Mouse (Mus musculus): ENCODE results near the gene Cog1. TPM values are rescaled to one million over a fixed set of nuclear protein-coding genes. Genes with fewer than 3 reads are reported as not detected.

The Cog1 gene
- total and polyA plus RNA-seq, 3 experiments: 16.9 to 25.2 (median 18.6) TPM

DNA sequence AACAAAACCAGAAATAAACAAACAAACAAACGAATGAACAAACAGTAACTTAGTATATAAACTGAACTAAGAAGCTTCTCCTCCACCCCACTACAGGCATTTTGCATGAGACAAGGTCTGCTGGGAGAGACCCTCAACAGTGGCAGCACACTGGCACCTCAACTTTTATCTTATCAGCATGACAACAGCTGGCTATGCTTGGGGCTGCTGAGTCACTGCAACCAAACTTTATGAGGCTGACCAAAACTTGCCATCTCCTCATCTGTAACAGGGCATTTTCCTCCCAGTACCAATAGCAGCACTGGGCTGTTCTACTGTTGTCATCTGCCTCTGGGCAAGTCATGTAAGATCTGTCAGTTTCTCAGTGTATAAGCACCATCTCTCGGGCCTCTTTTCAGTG, 32.0 kb downstream of the Cog1 start:
- H3K27ac ChIP-seq: no peak overlapping the region
- DNase-seq: no peak
- intact Hi-C loops (cut with DNase I): loop anchor here (10.0 kb wide), 1 partner anchor 984 kb away; the partner anchor contains the start of gene Rpl38

GRCm38 (mm10) chr11:113681979-113682378, 33.0 kb downstream of the Cog1 start:
- DNase-seq: no peak
- Histone ChIP-seq H3K4me1 (ENCODE audit: control insufficient read depth, insufficient read depth, low read length) (peaks cover 8% of the 10 kb centered on the region; the same call in 1 of the 2 replicates), H3K27me3 (ENCODE audit: control insufficient read depth, insufficient read depth, low read length) (no peaks in the 10 kb centered on the region), H3K27ac (no peak overlapping the region; the same call in 1 of the 2 replicates), H3K36me3 (ENCODE audit: control insufficient read depth, insufficient read depth, low read length) (no peaks in the 10 kb centered on the region), H3K9ac (ENCODE audit: low read depth, low read length) (no peak overlapping the region), H3K79me2 (replicated peaks; ENCODE audit: control insufficient read depth, insufficient read depth, low read length) (peaks cover 9% of the 10 kb centered on the region), H3K4me3 (no peak overlapping the region)
- intact Hi-C loops (cut with DNase I): loop anchor here (10.0 kb wide), 1 partner anchor 983 kb away; the partner anchor contains the start of gene Rpl38
- TF ChIP-seq POLR2A (IDR thresholded peaks at IDR 0.05; ENCODE audit: insufficient read depth, low read depth, low read length) (no peak), CTCF (IDR thresholded peaks at IDR 0.05) (no peak), EP300 (IDR thresholded peaks at IDR 0.05; ENCODE audit: insufficient read depth, low read depth, low read length) (no peak)

More for the DNA sequence above, 32.0 kb downstream of the Cog1 start:
- Histone ChIP-seq H3K4me1 (ENCODE audit: control insufficient read depth, insufficient read depth, low read length) (peaks cover 8% of the 10 kb centered on the region; the same call in 1 of the 2 replicates), H3K9ac (ENCODE audit: low read depth, low read length) (no peak overlapping the region), H3K79me2 (replicated peaks; ENCODE audit: control insufficient read depth, insufficient read depth, low read length) (peaks cover 9% of the 10 kb centered on the region), H3K27me3 (ENCODE audit: control insufficient read depth, insufficient read depth, low read length) (no peaks in the 10 kb centered on the region), H3K4me3 (no peak overlapping the region), H3K36me3 (ENCODE audit: control insufficient read depth, insufficient read depth, low read length) (no peaks in the 10 kb centered on the region)
- TF ChIP-seq CTCF (IDR thresholded peaks at IDR 0.05) (no peak), EP300 (IDR thresholded peaks at IDR 0.05; ENCODE audit: insufficient read depth, low read depth, low read length) (no peak), POLR2A (IDR thresholded peaks at IDR 0.05; ENCODE audit: insufficient read depth, low read depth, low read length) (no peak)
- 72% methylated on average over 2 of the region's 2 CpGs for WGBS

DNA sequence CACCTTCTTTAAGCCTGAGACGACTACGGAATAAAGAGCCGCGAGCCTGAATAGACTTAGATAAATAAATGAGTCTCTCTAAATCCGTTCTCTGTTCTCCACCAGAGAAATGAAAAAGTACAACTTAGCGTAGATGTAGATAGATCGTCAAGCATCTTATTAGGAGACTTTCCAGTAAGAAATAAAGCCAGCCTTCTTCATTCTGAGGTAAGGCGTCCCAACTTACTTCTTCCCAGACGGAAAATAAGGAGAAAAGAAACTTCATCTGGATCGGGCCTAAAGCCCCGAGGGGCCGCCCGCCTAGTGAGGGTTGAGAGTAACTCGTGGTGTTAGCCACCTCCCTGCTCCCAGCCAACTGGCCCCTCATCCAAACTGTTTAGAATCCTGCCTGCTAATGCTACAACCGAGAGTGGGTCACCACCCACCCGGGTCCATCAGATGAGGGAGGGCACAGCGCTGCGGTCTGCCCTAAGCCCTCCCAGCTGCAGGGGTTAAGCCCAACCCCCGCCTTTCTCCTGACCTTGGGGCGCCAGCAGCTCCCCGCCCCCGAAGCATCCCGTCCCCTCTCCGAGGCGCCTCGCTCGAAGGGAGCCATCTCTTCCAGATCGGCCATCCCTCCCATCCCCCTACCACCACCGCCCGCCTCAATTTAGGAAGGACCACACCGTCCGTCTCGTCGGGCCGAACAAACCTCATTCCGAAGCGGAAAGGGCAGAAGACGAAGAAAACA, 34.1 kb downstream of the Cog1 start:
- Histone ChIP-seq H3K36me3 (ENCODE audit: control insufficient read depth, insufficient read depth, low read length) (no peaks in the 10 kb centered on the region), H3K27ac (peak overlapping the region; percentile 95), H3K9ac (ENCODE audit: low read depth, low read length) (peak overlapping the region; percentile 99), H3K4me3 (peak overlapping the region; percentile 93), H3K4me1 (ENCODE audit: control insufficient read depth, insufficient read depth, low read length) (peaks cover 5% of the 10 kb centered on the region; the same call in 1 of the 2 replicates), H3K27me3 (ENCODE audit: control insufficient read depth, insufficient read depth, low read length) (no peaks in the 10 kb centered on the region), H3K79me2 (replicated peaks; ENCODE audit: control insufficient read depth, insufficient read depth, low read length) (peaks cover 6% of the 10 kb centered on the region)
- 2% methylated on average over 38 of the region's 38 CpGs for WGBS
- intact Hi-C loops (cut with DNase I): loop anchor here (10.0 kb wide), 1 partner anchor 982 kb away; the partner anchor contains the start of gene Rpl38
- DNase-seq: peak in 1 of 2 experiments; percentile 44
- TF ChIP-seq POLR2A (IDR thresholded peaks at IDR 0.05; ENCODE audit: insufficient read depth, low read depth, low read length) (no peak), CTCF (IDR thresholded peaks at IDR 0.05) (no peak), EP300 (IDR thresholded peaks at IDR 0.05; ENCODE audit: insufficient read depth, low read depth, low read length) (no peak)

- Histone ChIP-seq H3K36me3 (ENCODE audit: control insufficient read depth, insufficient read depth, low read length) (no peaks in the 10 kb centered on the region), H3K27ac (peak overlapping the region; percentile 95), H3K4me1 (ENCODE audit: control insufficient read depth, insufficient read depth, low read length) (peaks cover 5% of the 10 kb centered on the region; the same call in 1 of the 2 replicates), H3K79me2 (replicated peaks; ENCODE audit: control insufficient read depth, insufficient read depth, low read length) (peaks cover 4% of the 10 kb centered on the region), H3K4me3 (peak overlapping the region; percentile 93), H3K9ac (ENCODE audit: low read depth, low read length) (peak overlapping the region; percentile 99), H3K27me3 (ENCODE audit: control insufficient read depth, insufficient read depth, low read length) (no peaks in the 10 kb centered on the region)
- WGBS: 0% methylated on average over 31 of the region's 38 CpGs
- TF ChIP-seq POLR2A (IDR thresholded peaks at IDR 0.05; ENCODE audit: insufficient read depth, low read depth, low read length): no peak
- TF ChIP-seq CTCF (IDR thresholded peaks at IDR 0.05): no peak
- TF ChIP-seq EP300 (IDR thresholded peaks at IDR 0.05; ENCODE audit: insufficient read depth, low read depth, low read length): no peak
- DNase-seq: no peak
- intact Hi-C loops (cut with DNase I): loop anchor here (10.0 kb wide), 1 partner anchor 981 kb away; the partner anchor contains the start of gene Rpl38
Observed at GRCm38 (mm10) chr11:113683627-113683956, 34.6 kb downstream of the Cog1 start.

GRCm38 (mm10) chr11:113683957-113684706, 35.2 kb downstream of the Cog1 start, which contains the start of the genes Fam104a and D11Wsu47e:
Fam104a (minus strand) TSS chr11:113684155.
D11Wsu47e (plus strand) TSS chr11:113684412.
- intact Hi-C loops (cut with DNase I): loop anchor here (1.0 to 10.0 kb wide), 3 partner anchors 35 to 981 kb away; partner anchors contain the start of genes Cog1 and Rpl38

More at GRCm38 (mm10) chr11:113683957-113684706, 35.2 kb downstream of the Cog1 start, which contains the start of the genes Fam104a and D11Wsu47e:
- H3K4me3 ChIP-seq: peak within 1 kb of the TSS; percentile 93
- peaks cover 5% of the 10 kb centered on the region; the same call in 1 of the 2 replicates for H3K4me1 ChIP-seq (ENCODE audit: control insufficient read depth, insufficient read depth, low read length)
- no peaks in the 10 kb centered on the region for H3K27me3 ChIP-seq (ENCODE audit: control insufficient read depth, insufficient read depth, low read length)
- no peaks in the 10 kb centered on the region for H3K36me3 ChIP-seq (ENCODE audit: control insufficient read depth, insufficient read depth, low read length)
- peak within 1 kb of the TSS; percentile 99 for H3K9ac ChIP-seq (ENCODE audit: low read depth, low read length)
- under 1% methylated on average over 73 of the region's 73 CpGs for WGBS
- peak within 1 kb of the TSS; percentile 95 for H3K27ac ChIP-seq
- peaks cover 4% of the 10 kb centered on the region for H3K79me2 ChIP-seq (replicated peaks; ENCODE audit: control insufficient read depth, insufficient read depth, low read length)
- no peak for TF ChIP-seq EP300 (IDR thresholded peaks at IDR 0.05; ENCODE audit: insufficient read depth, low read depth, low read length)
- TF ChIP-seq POLR2A (IDR thresholded peaks at IDR 0.05; ENCODE audit: insufficient read depth, low read depth, low read length): peak; percentile 64
- no peak for TF ChIP-seq CTCF (IDR thresholded peaks at IDR 0.05)
- DNase-seq: peak; percentile 97 to 98
